Mouse (Mus musculus) CH12.LX (cell line): Measurements from ENCODE around the gene Crtc1. TPM values are rescaled to one million over a fixed set of nuclear protein-coding genes. Genes with fewer than 3 reads are reported as not detected.

Experiments used
- DNase-seq: peaks from one replicate; pipeline ENCODE4 v3.0.0-alpha.2; 2013; ENCODE audit errors: extremely low read depth
- H3K27ac ChIP-seq: 2 replicates; pipeline ENCODE4 v1.5.1; 2012; ENCODE audit warnings: low read depth, mild to moderate bottlenecking, control low read depth, moderate library complexity; ENCODE audit not compliant: insufficient read depth
- H3K27me3 ChIP-seq: replicated peaks from 2 replicates; pipeline ENCODE3; 2012; ENCODE audit warnings: inconsistent platforms
- H3K36me3 ChIP-seq, 2 experiments: replicated peaks in 1 of 2; 2 replicates each; pipeline versions ENCODE3 to v1.6.1; 2012; ENCODE audit warnings: inconsistent platforms in 1 of 2, low read length in 1 of 2, mild to moderate bottlenecking in 1 of 2, mixed read lengths in 1 of 2, moderate library complexity in 1 of 2; ENCODE audit not compliant: control insufficient read depth in 1 of 2, insufficient read depth in 1 of 2
- H3K4me1 ChIP-seq, 2 experiments: 2 replicates each; pipeline ENCODE4 v1.6.1; 2012; ENCODE audit warnings: inconsistent platforms in 1 of 2, moderate library complexity in 1 of 2; ENCODE audit not compliant: insufficient read depth in 2 of 2, control insufficient read depth in 1 of 2
- H3K4me2 ChIP-seq: 2 replicates; pipeline ENCODE4 v1.6.1; 2012; ENCODE audit warnings: low read depth, mild to moderate bottlenecking, control low read depth; ENCODE audit not compliant: poor library complexity, insufficient read depth, severe bottlenecking
- H3K4me3 ChIP-seq, 3 experiments: fragments of 150-350 bp in 1 of 3; sonication (generic) in 1 of 3; replicated peaks in 1 of 3; 2 replicates each; pipeline versions ENCODE3 to v1.5.1; 2011 to 2012; ENCODE audit warnings: low read depth in 2 of 3, low read length in 2 of 3, mild to moderate bottlenecking in 2 of 3, moderate library complexity in 2 of 3, control low read depth in 1 of 3, improper control_type of control experiment in 1 of 3, inconsistent platforms in 1 of 3, mixed read lengths in 1 of 3; ENCODE audit not compliant: poor library complexity in 1 of 3
- H3K79me2 ChIP-seq: replicated peaks from 2 replicates; pipeline ENCODE4 v1.6.1; 2012; ENCODE audit warnings: mild to moderate bottlenecking, moderate library complexity; ENCODE audit not compliant: control insufficient read depth, poor library complexity, insufficient read depth, severe bottlenecking; ENCODE audit errors: extremely low read depth
- H3K9ac ChIP-seq: 2 replicates; pipeline ENCODE4 v1.6.1; 2012; ENCODE audit warnings: low read depth, mild to moderate bottlenecking, control low read depth, moderate library complexity; ENCODE audit not compliant: insufficient read depth
- H3K9me3 ChIP-seq: replicated peaks from 2 replicates; pipeline ENCODE3; 2012; ENCODE audit warnings: low read length, inconsistent platforms, mixed read lengths
- CHD1 ChIP-seq: IDR thresholded peaks from 2 replicates; pipeline ENCODE4 v1.6.1; 2012; ENCODE audit warnings: low read depth, low read length, improper control_type of control experiment, inconsistent platforms
- E2F4 ChIP-seq: IDR thresholded peaks from 2 replicates; pipeline ENCODE4 v1.6.1; 2011; ENCODE audit warnings: low read depth, low read length, improper control_type of control experiment; ENCODE audit not compliant: insufficient replicate concordance
- EP300 ChIP-seq: IDR thresholded peaks from 2 replicates; pipeline ENCODE4 v1.6.1; 2011; ENCODE audit warnings: low read length, improper control_type of control experiment
- JUN ChIP-seq: IDR thresholded peaks from 2 replicates; pipeline ENCODE4 v1.6.1; 2011; ENCODE audit warnings: low read depth, mild to moderate bottlenecking, low read length, improper control_type of control experiment, moderate library complexity; ENCODE audit not compliant: insufficient read depth
- KAT2A ChIP-seq: IDR thresholded peaks from 2 replicates; pipeline ENCODE4 v1.6.1; 2012; ENCODE audit warnings: low read length, improper control_type of control experiment, inconsistent platforms; ENCODE audit not compliant: insufficient replicate concordance
- MAX ChIP-seq: IDR thresholded peaks from 2 replicates; pipeline ENCODE4 v1.6.1; 2011; ENCODE audit warnings: low read length, improper control_type of control experiment
- MAZ ChIP-seq: IDR thresholded peaks from 2 replicates; pipeline ENCODE4 v1.6.1; 2012; ENCODE audit warnings: low read depth, mild to moderate bottlenecking, inconsistent platforms, low read length, improper control_type of control experiment, moderate library complexity
- RAD21 ChIP-seq: IDR thresholded peaks from 2 replicates; pipeline ENCODE4 v1.6.1; 2011; ENCODE audit warnings: low read depth, mild to moderate bottlenecking, low read length, improper control_type of control experiment, moderate library complexity
- RCOR1 ChIP-seq: conservative IDR thresholded peaks from 2 replicates; pipeline ENCODE4 v1.6.1; 2012; ENCODE audit warnings: low read depth, mild to moderate bottlenecking, inconsistent platforms, low read length, improper control_type of control experiment
- SIN3A ChIP-seq: IDR thresholded peaks from 2 replicates; pipeline ENCODE4 v1.6.1; 2012; ENCODE audit warnings: low read length, improper control_type of control experiment, inconsistent platforms
- SMC3 ChIP-seq: IDR thresholded peaks from 2 replicates; pipeline ENCODE4 v1.6.1; 2011; ENCODE audit warnings: low read depth, low read length, improper control_type of control experiment
- TCF12 ChIP-seq: IDR thresholded peaks from 2 replicates; pipeline ENCODE4 v1.6.1; 2014; ENCODE audit warnings: low read depth, mild to moderate bottlenecking, inconsistent platforms, low read length, improper control_type of control experiment
- UBTF ChIP-seq: IDR thresholded peaks from 2 replicates; pipeline ENCODE4 v1.6.1; 2012; ENCODE audit warnings: low read depth, mild to moderate bottlenecking, inconsistent platforms, low read length, improper control_type of control experiment, moderate library complexity
- ZKSCAN1 ChIP-seq: IDR thresholded peaks from 2 replicates; pipeline ENCODE4 v1.6.1; 2012; ENCODE audit warnings: low read depth, inconsistent platforms, low read length, improper control_type of control experiment, borderline replicate concordance
- ZMIZ1 ChIP-seq: IDR thresholded peaks from 2 replicates; pipeline ENCODE4 v1.6.1; 2012; ENCODE audit warnings: low read depth, mild to moderate bottlenecking, inconsistent platforms, low read length, improper control_type of control experiment
- ZNF384 ChIP-seq: IDR thresholded peaks from 2 replicates; pipeline ENCODE4 v1.6.1; 2012; ENCODE audit warnings: low read depth, low read length, improper control_type of control experiment, inconsistent platforms
- dilution Hi-C: fragments of 300-500 bp; cut with MboI; formaldehyde crosslinking; loops from 2 replicates; pipeline ENCODE4 v1.14.3; 2020; ENCODE audit warnings: low sequenced_read_pairs; ENCODE audit not compliant: extremely low pct_unique_long_range_greater_than_20kb, extremely low pct_ligation_motif_present
- in situ Hi-C: fragments of 300-500 bp; cut with MboI; formaldehyde crosslinking; loops from 3 replicates; pipeline ENCODE4 v1.14.3; 2019; ENCODE audit warnings: low sequenced_read_pairs, low pct_ligation_motif_present, low pct_unique_long_range_greater_than_20kb, mixed read lengths
- polyA plus RNA-seq: library from polyadenylated mRNA; unstranded; fragments of >175 nt; gene quantifications from 2 replicates; pipeline ENCODE4 v1.2.1, GENCODE M21; 2012; ENCODE audit warnings: low read depth; ENCODE audit not compliant: insufficient read length
- total RNA-seq, 2 experiments: library from RNA; depleted of rRNA; stranded (reverse); fragments of 300-350 nt in 1 of 2; fragments of >200 nt in 1 of 2; gene quantifications; 2 replicates each; pipeline ENCODE4 v1.2.3; 2012 to 2014

The Crtc1 gene
- total and polyA plus RNA-seq, 3 experiments: 2.0 to 8.6 (median 2.2) TPM

GRCm38 (mm10) chr8:70486941-70487520, 47.7 kb upstream of the Crtc1 start, which contains the start of gene Tmem59l:
Tmem59l (minus strand) TSS chr8:70487358.
- H3K4me2 ChIP-seq: peak within 1 kb of the TSS; percentile 26
- peak within 1 kb of the TSS in 1 of 3 experiments; percentile 9 for H3K4me3 ChIP-seq
- in situ Hi-C loops: no loop called here
- dilution Hi-C loops: no loop called here
- H3K79me2 ChIP-seq: no peaks in the 10 kb centered on the region
- DNase-seq: no peak
- H3K9ac ChIP-seq: no peak within 1 kb of the TSS
- TF ChIP-seq KAT2A (no peak), UBTF (no peak)
- no peaks in the 10 kb centered on the region for H3K9me3 ChIP-seq
- H3K27ac ChIP-seq: no peak within 1 kb of the TSS
- H3K36me3 ChIP-seq: no peaks in the 10 kb centered on the region
- peaks cover 10 to 20% of the 10 kb centered on the region in 2 experiments for H3K4me1 ChIP-seq
- H3K27me3 ChIP-seq: peaks cover 96% of the 10 kb centered on the region

- Histone ChIP-seq H3K9ac (no peak overlapping the region), H3K79me2 (no peaks in the 10 kb centered on the region), H3K27me3 (peaks cover 96% of the 10 kb centered on the region), H3K9me3 (no peaks in the 10 kb centered on the region), H3K36me3 (no peaks in the 10 kb centered on the region), H3K4me3 (no peak overlapping the region), H3K4me2 (no peak overlapping the region), H3K4me1 (peaks cover 10 to 20% of the 10 kb centered on the region in 2 experiments), H3K27ac (no peak overlapping the region)
- DNase-seq: no peak
- in situ Hi-C loops: no loop called here
- dilution Hi-C loops: no loop called here
- TF ChIP-seq RAD21 (no peak), RCOR1 (no peak), TCF12 (no peak), JUN (no peak), SMC3 (no peak), EP300 (no peak), ZKSCAN1 (no peak)
Measured at GRCm38 (mm10) chr8:70486191-70486681, 46.9 kb upstream of the Crtc1 start.

- dilution Hi-C loops (no loop called here), in situ Hi-C loops (no loop called here)
- peaks cover 5 to 6% of the 10 kb centered on the region in 2 experiments; a peak in 3 of 4 replicates for H3K4me1 ChIP-seq
- peaks cover 93% of the 10 kb centered on the region for H3K27me3 ChIP-seq
- no peak overlapping the region for H3K27ac ChIP-seq
- TF ChIP-seq ZNF384 (no peak), MAZ (no peak), ZMIZ1 (no peak), SIN3A (no peak), CHD1 (no peak), MAX (no peak), E2F4 (no peak)
- TF ChIP-seq, all 38 proteins: peak for 0
- no peaks in the 10 kb centered on the region for H3K79me2 ChIP-seq
- no peak for DNase-seq
- no peaks in the 10 kb centered on the region for H3K36me3 ChIP-seq
- no peak overlapping the region for H3K4me2 ChIP-seq
- H3K9ac ChIP-seq: no peak overlapping the region
- H3K9me3 ChIP-seq: no peaks in the 10 kb centered on the region
- no peak overlapping the region for H3K4me3 ChIP-seq
Measured at GRCm38 (mm10) chr8:70482943-70483342, 43.6 kb upstream of the Crtc1 start.
